Mouse (Mus musculus) frontal cortex, adult (tissue): Measurements from ENCODE around the gene Nsun6.

Source experiments
- ATAC-seq: cut with Nextera tagmentation; 2 replicates; pipeline ENCODE4 v1.9.2; 2017; ENCODE audit warnings: mild to moderate bottlenecking, moderate library complexity, mixed read lengths; ENCODE audit not compliant: low TSS enrichment

The Nsun6 gene

DNA sequence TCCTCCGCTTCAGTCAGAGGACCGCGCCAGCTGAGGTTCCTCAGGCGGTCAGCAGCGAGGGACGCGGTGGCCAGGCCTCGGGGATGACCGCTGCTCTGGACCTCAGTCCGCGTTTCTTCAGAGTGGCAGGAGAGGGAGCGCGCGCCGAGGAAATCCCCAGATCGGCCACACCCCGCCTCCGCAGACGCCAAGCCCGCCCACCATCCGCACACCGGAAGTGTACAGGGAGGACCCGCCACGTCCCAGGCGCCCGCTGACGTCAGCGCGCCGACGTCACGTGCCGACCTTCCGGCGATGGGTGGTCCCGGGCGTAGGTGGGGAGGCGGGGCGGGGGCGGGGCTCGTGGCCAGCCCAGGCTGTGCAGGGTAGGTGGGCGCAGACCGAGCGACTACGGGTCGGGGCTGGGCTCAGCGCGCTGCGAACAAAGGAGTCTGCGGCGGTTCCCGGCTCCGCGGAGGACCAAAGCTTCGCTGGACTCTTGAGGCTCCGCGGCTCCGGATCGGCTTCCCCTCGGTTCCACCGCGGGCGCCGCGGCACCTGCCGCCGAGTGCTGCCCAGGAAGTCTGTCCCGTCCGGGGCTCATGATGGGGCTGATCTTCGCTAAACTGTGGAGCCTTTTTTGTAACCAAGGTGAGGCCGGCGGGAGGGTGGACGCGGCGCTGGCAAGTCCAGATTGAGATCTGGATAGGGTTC is at the start of gene Nsun6:
Gene Nsun6, minus strand, starts transcription at position 125 of the 693 bp plus-strand sequence.
- peak; percentile 92 for ATAC-seq

DNA sequence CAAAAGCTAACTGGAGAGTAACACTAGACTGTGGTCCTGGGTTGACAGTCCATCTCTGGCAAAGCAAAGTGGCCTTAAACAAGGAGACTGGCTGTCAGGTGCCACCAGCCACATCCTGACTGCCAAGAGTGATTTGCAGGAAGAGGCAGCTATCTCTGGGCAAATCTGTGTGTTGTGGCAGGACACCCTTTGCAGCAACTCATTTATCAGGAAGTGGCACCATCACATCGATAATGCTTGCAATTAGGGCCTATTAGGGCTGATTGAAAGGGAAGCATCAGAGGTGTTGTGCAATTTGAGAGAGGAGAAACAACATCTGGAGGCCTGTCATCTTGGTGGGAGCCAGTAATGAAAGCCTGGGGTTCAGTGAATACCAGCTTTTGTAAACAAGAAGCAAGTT is 49.5 kb upstream of the Nsun6 start:
- no peak for ATAC-seq

DNA sequence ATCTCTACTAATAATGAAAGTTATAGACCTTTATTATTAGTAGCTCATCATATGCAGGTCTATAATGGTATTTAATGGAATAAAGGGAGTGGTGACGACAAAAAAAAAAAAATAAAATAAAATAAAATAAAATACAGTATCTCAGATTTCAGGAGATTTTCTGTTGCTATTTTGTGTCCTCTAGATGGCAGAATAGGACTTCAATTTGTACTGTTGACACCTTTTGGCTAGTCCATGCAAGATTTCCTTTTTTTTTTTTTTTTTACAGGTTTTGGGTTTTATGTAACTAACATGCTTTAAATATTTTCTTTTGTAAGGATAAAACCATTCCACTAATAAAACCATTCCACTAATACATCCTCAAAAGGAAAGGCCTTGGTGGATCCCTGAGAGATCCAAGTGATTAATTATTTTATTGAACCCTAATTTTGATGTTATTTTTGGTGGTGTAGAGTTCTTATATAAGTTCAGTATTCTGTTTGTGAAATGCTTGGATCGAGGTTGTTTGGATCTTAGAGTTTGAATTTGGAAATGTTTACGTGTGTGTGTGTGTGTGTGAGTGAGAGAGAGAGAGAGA is 41.7 kb upstream of the Nsun6 start:
- peak; percentile 62; the same call in 1 of the 2 replicates for ATAC-seq

DNA sequence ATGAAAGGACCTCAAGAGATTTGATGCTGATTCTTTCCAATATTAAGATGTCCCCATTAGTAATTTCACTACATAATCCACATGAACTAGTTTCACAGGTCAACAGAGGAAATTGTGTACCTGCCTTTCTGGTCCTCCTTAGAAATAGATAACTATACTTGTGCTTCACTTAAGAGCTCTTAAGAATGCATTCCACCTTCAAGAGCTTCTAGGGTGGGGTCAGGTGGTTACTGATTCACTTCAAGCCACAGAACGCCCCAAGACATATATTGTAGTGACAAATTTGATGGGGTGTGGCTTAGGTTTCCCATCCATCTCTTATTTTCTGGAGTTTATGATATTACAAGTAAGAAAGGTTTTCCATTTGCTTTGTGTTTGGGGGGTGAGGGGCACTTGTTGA is 32.4 kb upstream of the Nsun6 start:
- no peak for ATAC-seq

DNA sequence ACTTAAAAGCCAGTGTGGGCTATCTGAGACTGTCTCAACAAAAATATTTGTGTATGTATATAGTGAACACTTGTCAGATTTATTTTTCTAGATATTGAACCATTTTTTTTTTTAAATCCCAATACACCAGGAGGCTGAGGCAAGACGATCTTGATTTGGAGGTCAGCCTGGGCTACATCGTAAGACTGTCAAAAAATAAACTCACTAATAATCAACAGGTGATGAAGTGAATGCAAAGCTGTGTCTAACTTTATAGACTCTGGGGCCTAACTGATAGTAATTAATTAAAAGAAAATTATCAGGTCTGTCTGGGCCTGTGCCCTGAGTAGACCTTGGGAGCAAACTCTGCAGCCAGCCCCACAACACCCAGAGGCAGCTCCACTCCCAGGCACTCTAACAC is 28.8 kb upstream of the Nsun6 start:
- ATAC-seq = no peak

DNA sequence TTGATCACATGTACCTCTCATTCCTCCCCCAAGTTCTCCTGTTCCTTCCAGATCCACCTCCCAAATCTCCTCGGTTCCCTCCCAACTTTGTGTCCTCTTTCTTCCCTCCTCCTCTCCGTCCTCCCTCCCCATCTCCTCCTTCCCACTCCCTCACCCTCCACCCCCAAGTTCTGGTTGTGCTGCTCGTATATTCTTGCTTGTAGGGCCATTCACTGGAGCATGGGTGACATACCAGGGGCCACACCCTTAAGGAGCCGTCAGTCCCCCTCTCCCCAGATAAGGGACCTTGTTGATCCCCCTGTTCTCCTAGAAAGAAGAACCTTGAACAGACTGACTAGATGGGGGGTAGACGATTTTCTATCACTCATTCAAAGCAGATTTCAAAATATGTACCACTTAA is 12.2 kb upstream of the Nsun6 start:
- no peak for ATAC-seq

DNA sequence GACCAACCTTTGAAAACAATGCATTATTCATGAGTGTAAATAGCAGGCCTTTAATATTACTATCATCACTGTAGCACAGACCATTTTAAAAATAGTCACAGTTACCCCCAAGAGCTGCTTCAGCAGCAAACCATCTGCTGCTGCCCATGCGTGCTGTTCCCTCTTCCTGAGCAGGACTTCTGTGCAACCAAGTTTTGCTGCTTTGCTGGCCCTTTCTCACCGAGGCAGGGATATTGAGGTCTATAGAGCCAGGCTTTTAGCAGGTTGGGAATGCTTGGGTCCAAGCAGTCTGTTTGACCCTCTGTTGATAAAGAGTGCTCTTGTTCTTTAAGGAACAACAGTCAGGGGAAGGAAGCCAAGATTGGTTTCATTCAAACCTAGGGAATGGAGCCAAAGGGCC is 10.6 kb upstream of the Nsun6 start:
- no peak for ATAC-seq

DNA sequence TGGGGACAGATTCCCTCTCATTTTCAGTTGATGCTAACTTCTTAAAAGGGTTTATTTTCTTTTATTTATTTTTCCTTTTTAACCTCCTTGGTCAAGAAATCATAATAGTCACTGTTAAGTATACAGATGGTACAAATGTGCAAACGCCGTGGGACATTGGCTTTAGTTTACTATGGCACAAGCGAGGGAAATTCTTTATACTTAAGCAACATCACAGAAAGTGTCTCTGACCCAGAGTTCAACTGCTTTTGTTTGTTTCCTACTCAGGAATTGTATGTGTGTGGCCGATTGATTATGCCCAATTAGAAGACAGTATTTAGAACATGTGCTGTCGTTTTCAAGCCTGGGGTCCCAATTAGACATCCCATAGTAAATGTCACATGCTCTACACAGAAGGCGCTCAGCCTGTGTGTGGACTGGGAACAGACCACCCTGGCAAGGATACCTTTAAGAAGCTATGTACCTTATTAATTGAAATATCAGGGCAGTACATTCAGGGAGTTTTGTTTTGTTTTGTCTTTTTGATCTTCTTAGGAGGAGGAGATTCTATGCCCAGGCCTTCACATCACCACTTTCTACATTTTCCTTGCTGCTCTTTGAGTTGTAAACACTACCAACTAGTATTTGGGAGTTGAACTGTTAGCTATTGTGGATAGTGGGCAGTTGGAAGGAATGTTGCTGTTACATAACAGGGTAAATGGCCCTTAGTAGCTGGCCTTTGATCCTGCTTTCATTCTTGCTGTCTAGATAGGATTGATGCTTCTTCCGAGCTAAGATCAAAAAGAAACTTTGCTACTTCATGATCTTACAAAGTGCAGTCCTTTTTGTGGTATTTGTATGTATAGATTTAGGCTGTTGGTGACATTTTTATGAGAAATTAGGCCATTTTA is 9.8 kb upstream of the Nsun6 start:
- ATAC-seq = no peak

DNA sequence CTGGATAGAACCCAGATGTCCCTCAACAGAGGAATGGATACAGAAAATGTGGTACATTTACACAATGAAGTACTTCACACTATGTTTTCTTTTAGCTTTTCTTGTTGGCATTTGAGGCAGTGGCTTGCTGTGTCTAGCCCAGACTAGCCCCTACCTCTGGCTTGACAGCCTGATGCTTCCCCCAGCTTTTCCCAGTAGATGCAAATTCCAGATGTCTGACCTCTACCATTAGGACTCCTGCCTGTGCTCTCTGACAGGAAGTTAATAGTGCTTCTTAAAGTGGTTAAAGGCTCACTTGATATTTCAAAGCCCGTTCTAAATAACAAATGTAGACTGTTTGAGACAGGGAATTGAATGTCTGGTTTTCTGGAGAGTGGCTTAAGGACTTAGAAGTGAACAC is 8.9 kb upstream of the Nsun6 start:
- no peak for ATAC-seq

DNA sequence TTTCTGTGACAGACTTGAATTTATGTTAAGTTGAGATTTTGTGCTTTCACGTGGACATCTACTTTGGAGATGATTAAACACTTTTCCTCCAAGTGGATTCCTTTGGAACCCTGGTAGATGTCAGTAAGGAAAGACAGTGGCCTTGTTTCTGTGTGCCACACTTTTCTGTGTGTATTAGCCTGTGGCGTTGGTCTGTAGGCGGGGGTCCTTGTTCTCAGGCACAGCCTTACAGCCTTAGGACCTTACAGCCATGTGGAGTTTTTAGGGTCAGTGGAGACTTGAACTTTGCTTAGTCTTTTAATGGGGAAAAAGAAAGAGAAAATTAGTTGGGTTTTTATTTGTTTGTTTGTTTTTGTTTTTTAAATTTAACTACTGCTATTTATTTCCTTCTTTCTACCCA is 6.0 kb upstream of the Nsun6 start:
- ATAC-seq = no peak

DNA sequence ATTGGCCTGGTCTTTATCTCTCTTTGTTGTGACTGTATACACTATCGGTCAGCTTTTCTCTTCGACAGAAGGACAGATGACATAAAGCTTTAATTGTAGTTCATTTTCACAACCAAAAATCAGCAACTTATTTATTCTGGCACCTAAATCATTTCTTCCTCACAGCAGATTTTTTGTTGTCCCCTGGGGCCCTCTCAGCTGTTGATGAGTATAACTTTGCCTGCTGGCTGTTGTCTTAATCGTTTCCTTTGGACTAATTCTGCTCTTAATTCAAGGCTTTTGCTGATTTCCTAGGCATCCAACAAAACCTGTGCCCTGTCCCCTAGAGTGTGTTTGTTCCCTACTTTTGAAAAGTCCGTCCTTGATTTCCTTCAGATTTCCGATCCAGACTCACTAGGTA is 3.4 kb upstream of the Nsun6 start:
- no peak for ATAC-seq

DNA sequence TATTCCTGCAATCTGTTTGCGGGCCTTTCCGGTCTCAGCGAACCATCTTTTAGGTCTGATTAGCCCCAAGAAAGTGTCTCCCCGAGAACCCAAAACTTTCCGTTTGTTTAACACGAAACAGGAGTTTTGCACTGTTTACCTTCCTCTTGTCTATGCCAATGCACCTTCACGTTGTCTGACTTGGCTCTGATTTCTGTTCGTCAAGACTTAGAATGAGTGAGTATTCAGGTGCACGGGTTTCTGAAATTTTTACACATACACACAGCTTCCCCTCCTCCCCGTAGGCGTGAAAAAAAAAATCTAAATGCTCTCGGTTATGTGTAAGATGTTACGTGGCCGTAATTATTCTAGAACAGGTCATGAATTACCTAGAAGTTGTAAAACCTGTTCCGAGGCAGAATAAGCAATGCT is 877 bp upstream of the Nsun6 start:
- ATAC-seq = no peak

DNA sequence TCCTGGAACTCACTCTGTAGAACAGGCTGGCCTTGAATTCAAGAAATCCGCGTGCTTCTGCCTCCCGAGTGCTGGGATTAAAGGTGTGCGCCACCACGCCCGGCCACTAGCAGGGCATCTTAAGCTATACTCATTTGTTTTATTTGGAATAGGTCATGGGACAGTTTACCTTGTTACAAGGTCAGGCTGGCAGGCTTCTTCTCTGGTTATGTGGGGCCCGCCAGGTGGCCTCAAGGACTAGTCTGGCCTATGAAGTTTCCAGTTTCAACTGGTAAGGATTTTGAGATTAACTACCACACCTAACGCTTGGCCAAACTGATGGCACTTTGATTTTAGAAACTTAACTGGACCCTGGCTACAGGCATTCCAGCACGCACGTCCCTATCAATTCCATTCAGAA is 373 bp downstream of the Nsun6 start:
- peak; percentile 8; the same call in 1 of the 2 replicates for ATAC-seq

DNA sequence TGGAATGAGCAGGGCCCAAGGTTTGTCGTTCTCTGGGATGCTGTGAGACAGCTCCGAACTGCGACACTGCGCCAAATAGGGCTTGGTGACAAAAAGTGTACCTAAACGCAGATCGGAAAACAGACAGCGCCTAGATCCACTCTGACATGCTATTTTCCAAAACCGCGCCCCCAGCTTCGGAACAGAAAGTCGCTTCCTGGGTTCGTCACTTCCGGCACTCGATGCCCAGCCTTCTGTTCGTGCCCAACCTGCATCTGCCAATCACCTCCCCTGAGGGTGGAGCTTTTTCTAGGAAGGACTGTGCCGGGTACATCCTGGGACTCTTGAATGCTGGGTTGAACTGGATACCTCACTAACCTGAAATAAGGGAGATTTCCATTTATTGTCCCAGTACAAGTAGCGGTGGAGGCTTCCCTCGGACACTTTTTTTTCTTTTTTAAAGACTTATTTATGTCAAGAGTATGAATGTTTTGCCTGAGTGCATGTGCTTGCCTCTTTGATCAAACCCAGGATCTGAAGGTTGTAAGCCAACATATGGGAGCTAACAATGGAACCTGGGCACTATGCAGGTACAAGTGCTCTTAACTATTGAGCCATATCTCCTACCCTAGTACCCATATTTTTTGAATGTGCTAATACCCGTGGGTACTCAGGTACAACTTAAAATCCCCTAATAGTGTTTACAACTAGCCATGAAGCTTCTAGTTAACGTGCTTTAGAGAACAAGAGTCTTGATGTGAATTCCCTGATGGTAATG is 5.6 kb downstream of the Nsun6 start, which contains the start of gene Arl5b:
Gene Arl5b, plus strand, starts transcription at position 279 of the 757 bp plus-strand sequence.
- ATAC-seq = peak; percentile 100

DNA sequence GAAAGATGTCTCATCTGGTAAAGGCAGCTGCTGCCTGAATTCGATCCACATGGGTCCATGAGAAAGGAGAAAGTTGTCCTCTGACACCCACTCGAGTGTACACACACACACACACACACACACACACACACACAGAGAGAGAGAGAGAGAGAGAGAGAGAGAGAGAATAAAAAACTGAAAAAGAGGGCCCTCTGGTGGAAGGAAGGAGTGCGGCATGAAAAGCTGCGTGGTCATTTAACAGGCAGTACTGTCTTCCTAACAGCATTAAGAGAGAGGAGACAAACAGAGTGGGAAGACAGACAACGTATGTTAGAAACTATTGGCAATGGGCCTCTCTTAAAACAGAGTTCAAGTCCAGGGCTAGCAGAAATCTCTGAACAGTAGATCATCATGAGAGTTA is 14.5 kb downstream of the Nsun6 start:
- peak; percentile 67 for ATAC-seq

DNA sequence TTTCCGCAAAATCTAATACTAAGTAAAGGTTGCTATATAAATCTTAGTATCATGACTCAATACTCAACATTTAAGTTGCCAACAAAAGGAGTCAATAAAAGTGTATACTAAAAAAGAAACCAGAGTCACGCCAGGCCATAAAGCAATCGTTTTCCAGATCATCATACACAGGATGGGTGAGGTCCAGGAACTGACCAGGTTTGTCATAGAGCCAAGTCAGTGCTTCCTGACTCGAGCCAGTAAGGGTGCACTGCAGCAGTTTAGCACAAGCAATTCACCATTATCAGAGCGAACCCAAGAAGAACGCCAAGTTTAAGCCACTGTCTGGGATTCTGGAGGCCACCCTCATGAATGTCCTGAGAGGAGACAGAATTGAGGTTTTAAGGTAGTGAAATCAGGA is 16.2 kb downstream of the Nsun6 start:
- ATAC-seq = no peak

DNA sequence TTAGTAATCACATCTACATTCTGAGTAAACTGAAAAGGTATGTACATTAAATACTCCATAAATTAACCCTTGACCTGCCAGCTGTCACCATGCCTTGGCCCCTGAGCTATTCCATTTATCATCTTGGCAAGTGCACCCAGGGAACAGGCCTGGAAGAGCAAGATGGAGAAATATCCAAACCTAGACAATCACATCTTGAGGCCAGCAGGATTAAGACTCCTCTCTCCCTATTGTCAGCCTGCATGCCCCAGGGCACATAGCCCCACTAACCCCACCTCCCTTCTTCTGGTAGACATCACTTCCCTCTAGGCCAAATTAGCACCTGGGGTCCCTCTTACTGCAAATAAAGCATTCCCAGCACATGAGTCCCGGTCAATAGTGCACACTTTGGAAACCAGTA is 27.1 kb downstream of the Nsun6 start:
- ATAC-seq = no peak

DNA sequence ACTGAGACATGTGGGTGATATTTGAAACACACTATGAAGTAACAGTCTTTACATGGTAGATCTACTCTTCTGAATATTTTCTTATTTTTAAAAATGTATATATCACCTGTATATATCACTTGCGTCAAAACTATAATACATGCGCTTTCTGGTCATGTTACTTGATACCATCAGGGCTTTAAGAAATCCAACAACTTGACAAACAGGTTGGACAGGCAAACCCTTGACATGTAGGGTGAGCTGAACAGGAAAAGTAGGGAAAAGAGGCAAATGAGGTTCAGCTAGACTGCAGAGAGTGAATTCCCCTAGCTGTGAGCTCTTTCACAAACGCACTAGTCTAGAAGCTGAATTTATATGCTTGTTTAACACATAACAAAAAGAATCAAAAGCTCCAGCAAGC is 28.1 kb downstream of the Nsun6 start:
- ATAC-seq = no peak

DNA sequence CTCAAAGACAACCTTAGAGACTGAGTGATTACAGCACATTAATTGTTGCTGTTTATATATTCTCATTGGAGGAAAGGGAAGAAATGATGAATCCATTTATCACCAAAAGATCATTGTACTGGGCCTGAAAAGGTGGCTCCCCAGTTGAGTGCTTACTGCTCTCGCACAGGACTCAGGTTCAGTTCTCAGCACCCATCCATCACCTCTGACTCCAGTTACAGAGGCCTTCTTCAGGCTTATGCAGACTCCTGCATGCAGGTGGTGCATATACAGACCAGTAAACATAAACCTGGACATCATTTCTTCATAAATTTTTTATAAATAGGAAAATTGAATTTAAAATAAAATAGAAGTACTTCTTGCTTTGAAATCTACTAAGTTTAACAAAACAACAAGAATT is 46.8 kb downstream of the Nsun6 start:
- no peak for ATAC-seq

DNA sequence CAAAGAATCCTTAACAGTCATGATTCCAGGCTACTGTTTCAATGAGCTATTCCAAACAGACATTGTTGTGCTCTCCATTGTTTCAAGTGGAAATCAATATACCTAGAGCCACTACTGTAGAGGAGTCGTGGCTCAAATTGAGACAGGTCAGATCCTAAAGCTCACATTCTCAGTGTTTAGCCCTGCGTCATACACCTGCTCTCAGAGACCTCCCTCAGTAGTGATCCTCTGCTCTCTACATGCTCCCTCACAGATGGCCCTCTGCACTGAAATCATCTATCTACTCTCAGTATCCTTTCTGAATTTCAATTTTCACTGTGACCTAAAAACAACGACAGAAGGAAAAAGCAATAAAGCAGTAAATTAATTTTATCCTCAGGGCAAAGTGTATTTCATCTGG is 47.3 kb downstream of the Nsun6 start:
- ATAC-seq = no peak

DNA sequence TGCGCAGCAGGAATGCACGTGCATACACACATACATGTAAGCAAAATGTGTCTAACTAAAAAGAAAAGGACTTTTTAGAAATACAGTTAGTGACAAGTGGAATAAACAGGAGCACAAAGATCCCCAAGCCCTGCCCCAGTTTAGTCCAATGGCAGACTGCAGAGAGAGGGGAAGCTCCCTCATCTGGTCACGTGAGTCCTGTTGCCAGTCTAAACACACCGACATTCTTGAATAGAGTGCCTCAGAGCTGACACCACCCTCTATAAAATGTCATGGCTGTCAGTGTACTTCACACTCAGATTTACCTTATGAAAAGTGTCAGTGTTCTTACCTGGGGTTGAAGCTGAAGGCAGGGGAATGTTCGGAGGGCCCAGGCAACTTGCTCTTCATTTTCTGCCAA is 57.0 kb downstream of the Nsun6 start:
- ATAC-seq = no peak

DNA sequence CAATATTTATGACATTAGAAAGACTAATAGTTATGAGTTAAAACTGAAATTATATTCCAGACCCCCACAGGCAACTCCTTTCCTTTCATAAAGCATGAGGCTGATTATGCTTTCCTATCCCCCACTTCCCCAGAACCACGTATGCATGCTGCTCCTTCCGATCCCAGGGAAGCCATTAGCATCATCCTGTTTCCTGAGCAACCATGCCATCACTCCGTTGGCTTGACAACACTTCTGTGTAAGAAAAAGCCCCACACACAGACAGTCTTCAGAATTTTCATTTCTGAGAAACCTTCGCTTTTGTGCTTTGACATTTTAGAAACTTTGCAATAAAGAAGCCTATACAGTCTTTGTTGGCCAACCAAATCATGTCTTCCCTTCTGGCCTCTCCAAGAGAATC is 58.8 kb downstream of the Nsun6 start:
- ATAC-seq = no peak
